Mouse (Mus musculus): Measurements from ENCODE around the gene Ube2cbp. TPM values are rescaled to one million over a fixed set of nuclear protein-coding genes. Genes with fewer than 3 reads are reported as not detected.
A peak's percentile ranks its signal among the peaks of the same experiment; 100 is the strongest.

Gene Ube2cbp
- polyA plus RNA-seq, 1 experiment from 2014 or later: 4.1 TPM

DNA sequence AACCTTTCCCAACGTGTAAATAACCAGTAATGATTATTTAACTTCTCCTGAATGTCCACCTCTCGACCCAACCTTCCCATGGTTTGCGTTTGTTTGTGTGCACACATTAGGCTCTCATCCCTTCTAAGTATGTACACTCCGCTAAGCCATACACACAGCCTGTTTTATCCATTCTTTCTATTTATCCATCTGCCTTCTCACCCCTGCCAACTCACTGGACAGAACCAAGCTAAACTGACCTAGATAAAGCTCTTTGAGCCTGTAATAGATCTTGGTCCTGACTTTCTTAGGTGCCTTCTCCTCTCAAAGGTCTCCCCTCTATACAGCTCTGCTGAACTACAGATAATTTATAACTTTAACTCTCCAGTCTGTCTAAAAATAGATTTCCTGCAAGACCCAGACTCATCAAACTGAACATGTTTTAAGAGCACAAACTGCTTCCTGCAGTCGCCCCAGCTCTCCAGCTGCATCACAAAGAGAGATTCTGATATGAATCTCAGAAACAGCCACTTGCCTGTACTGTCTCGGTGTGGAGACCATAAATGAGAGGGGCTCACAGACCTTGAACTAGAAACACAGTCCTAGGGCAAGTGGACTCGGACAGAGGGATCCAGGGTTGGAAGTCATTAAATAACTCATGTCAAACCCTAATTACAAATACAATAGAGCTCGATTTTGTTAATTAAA lies 71.0 kb downstream of the Ube2cbp start:
- 48% methylated on average over 8 of the region's 8 CpGs for WGBS
- no peaks in the 10 kb centered on the region for H3K36me3 ChIP-seq (ENCODE audit: control insufficient read depth, insufficient read depth)
- peaks cover 8% of the 10 kb centered on the region for H3K4me1 ChIP-seq (ENCODE audit: control insufficient read depth, insufficient read depth, low read length)
- no peak overlapping the region for H3K27ac ChIP-seq (ENCODE audit: low read length)
- H3K4me2 ChIP-seq (ENCODE audit: low read depth, low read length): no peak overlapping the region
- no peak for ATAC-seq (replicated peaks; ENCODE audit: extremely low read depth, insufficient read depth, low FRiP score)
- H3K9me3 ChIP-seq (replicated peaks; ENCODE audit: control insufficient read depth, low read length): no peaks in the 10 kb centered on the region; the same call in 1 of the 2 replicates
- H3K9ac ChIP-seq (ENCODE audit: low read length): no peak overlapping the region
- H3K27me3 ChIP-seq (ENCODE audit: control insufficient read depth, insufficient read depth, low read length): no peaks in the 10 kb centered on the region
- H3K4me3 ChIP-seq (ENCODE audit: low read length): no peak overlapping the region

DNA sequence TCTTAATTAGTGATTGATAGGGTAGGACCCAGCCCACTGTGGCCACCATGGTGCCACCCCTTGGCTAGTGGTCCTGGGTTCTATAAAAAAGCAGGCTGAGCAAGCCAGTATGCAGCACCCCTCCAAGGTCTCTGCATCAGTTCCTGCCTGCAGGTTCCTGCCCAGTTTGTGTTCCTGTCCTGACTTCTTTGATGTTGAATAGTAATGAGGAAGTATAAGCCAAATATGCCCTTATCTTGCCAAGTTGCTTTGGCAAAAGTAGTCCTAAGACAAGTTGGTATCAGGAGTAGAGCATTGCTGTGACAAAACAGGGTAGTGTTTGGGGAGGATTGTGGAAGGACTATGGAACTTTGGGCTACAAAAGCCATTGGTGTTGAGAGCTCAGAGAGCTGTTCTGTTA lies 73.3 kb downstream of the Ube2cbp start:
- Histone ChIP-seq H3K9me3 (replicated peaks; ENCODE audit: control insufficient read depth, low read length) (no peaks in the 10 kb centered on the region; the same call in 1 of the 2 replicates), H3K4me1 (ENCODE audit: control insufficient read depth, insufficient read depth, low read length) (peaks cover 8% of the 10 kb centered on the region), H3K27me3 (ENCODE audit: control insufficient read depth, insufficient read depth, low read length) (no peaks in the 10 kb centered on the region), H3K9ac (ENCODE audit: low read length) (no peak overlapping the region), H3K4me2 (ENCODE audit: low read depth, low read length) (no peak overlapping the region), H3K27ac (ENCODE audit: low read length) (no peak overlapping the region), H3K4me3 (ENCODE audit: low read length) (no peak overlapping the region), H3K36me3 (ENCODE audit: control insufficient read depth, insufficient read depth) (no peaks in the 10 kb centered on the region)
- ATAC-seq (replicated peaks; ENCODE audit: extremely low read depth, insufficient read depth, low FRiP score): no peak

DNA sequence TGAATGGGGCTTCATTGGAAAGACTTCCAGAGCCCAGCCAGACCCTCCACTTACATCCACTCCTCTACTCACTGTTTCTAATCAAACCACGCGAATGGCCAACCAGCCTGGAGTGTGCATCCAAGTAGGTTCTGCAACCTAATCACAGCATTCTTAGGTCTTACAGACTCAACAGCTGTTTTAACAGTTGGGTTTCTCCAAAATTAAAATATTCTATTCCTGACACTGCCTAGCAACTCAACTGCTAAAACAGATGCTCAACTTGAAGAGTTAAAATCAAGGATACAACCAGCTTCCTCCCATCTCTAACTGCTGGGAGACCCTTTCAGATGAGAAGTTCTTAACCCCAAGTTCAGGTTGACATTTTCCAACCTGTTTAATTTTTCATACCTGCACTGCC lies 74.0 kb downstream of the Ube2cbp start:
- peaks cover 8% of the 10 kb centered on the region for H3K4me1 ChIP-seq (ENCODE audit: control insufficient read depth, insufficient read depth, low read length)
- H3K27ac ChIP-seq (ENCODE audit: low read length): no peak overlapping the region
- no peaks in the 10 kb centered on the region; the same call in 1 of the 2 replicates for H3K9me3 ChIP-seq (replicated peaks; ENCODE audit: control insufficient read depth, low read length)
- no peak overlapping the region for H3K9ac ChIP-seq (ENCODE audit: low read length)
- H3K36me3 ChIP-seq (ENCODE audit: control insufficient read depth, insufficient read depth): no peaks in the 10 kb centered on the region
- 76% methylated on average over 2 of the region's 2 CpGs for WGBS
- no peak for ATAC-seq (replicated peaks; ENCODE audit: extremely low read depth, insufficient read depth, low FRiP score)
- H3K27me3 ChIP-seq (ENCODE audit: control insufficient read depth, insufficient read depth, low read length): no peaks in the 10 kb centered on the region
- H3K4me2 ChIP-seq (ENCODE audit: low read depth, low read length): no peak overlapping the region
- H3K4me3 ChIP-seq (ENCODE audit: low read length): no peak overlapping the region

DNA sequence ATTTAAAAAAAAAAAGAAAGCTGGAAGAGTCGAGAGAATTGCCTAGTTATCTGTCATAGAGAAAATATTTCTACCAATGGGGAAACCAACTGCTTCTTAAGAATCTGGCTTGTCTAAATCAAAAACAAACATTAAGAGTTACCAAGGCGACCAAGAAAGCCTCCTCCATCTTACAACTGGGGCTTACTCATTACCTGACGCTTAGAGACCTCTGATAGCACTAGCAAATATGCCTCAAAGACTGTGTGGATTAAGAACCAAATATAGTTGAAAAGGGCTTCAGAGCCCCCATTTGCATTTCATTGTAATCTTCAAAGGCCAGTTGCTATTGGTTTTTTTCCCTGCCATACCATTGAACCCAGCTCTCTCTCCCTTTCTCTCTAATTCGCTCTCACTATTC lies 76.2 kb downstream of the Ube2cbp start:
- no peaks in the 10 kb centered on the region for H3K27me3 ChIP-seq (ENCODE audit: control insufficient read depth, insufficient read depth, low read length)
- no peaks in the 10 kb centered on the region for H3K36me3 ChIP-seq (ENCODE audit: control insufficient read depth, insufficient read depth)
- no peak overlapping the region for H3K9ac ChIP-seq (ENCODE audit: low read length)

DNA sequence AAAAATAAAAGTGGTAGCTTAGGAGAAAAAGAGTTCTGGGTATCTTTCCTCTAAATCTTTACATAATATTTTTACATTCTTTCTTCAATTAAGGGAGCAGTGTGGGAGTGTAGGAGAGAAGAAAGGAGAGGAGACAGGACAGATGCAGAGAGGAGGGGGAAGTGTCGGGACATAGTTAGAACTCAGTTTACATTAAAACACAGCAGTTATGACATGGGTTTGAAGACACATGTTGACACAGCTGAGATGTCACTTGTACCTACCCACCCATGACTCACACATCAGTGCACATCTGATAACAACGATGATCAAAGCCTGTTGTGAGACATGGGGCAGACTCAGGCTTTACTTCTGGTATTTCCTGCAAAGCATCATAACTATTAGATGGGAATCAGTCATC lies 87.8 kb downstream of the Ube2cbp start:
- Histone ChIP-seq H3K4me1 (ENCODE audit: control insufficient read depth, insufficient read depth, low read length) (no peaks in the 10 kb centered on the region), H3K27ac (ENCODE audit: low read length) (no peak overlapping the region), H3K9ac (ENCODE audit: low read length) (no peak overlapping the region), H3K4me2 (ENCODE audit: low read depth, low read length) (no peak overlapping the region), H3K36me3 (ENCODE audit: control insufficient read depth, insufficient read depth) (no peaks in the 10 kb centered on the region), H3K27me3 (ENCODE audit: control insufficient read depth, insufficient read depth, low read length) (no peaks in the 10 kb centered on the region), H3K4me3 (ENCODE audit: low read length) (no peak overlapping the region), H3K9me3 (replicated peaks; ENCODE audit: control insufficient read depth, low read length) (no peaks in the 10 kb centered on the region)
- no peak for ATAC-seq (replicated peaks; ENCODE audit: extremely low read depth, insufficient read depth, low FRiP score)
- 62% methylated on average over 2 of the region's 2 CpGs for WGBS

More for the DNA sequence above, 76.2 kb downstream of the Ube2cbp start:
- ATAC-seq (replicated peaks; ENCODE audit: extremely low read depth, insufficient read depth, low FRiP score): no peak
- WGBS: 58% methylated on average over 4 of the region's 4 CpGs
- Histone ChIP-seq H3K4me2 (ENCODE audit: low read depth, low read length) (no peak overlapping the region), H3K4me3 (ENCODE audit: low read length) (no peak overlapping the region), H3K9me3 (replicated peaks; ENCODE audit: control insufficient read depth, low read length) (no peaks in the 10 kb centered on the region; the same call in 1 of the 2 replicates), H3K27ac (ENCODE audit: low read length) (no peak overlapping the region), H3K4me1 (ENCODE audit: control insufficient read depth, insufficient read depth, low read length) (peaks cover 3% of the 10 kb centered on the region)

DNA sequence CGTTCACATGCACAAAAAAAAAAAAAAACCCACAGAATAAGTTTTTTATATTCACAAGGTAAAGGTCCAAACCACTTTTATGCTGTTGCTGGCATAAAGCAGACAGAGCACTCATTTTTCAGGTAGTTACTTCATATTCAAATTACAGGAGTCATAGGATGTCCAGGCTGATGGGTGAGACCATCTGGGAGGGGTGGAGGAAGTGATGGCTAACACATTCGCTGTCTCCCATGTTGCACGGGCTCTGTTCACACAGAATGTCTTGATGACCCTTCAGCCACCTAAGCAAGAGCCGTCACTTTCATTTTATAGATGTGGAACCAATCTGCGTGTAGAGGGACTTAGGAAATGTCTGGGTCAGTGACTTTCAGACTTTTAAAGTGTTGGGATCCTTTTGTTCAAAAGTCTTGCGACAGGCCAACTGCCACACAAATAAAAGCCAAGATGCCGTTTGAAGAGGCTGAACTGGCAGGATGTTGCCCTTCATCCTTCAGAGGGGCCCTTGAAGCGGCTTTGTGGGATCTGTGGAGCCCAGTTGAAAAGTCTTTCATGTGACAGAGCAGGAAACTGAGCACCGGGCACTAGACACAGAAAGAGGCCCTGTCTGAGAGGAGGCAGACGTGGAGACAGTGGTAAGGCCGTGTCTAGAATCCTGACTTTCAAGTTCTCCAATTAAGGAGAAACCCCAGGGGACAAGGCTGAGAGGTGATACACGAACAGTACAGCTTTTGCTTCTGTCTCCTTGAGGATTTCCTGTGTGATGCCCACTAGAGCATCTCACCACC lies 91.8 kb downstream of the Ube2cbp start:
- Histone ChIP-seq H3K27ac (ENCODE audit: low read length) (no peak overlapping the region), H3K9me3 (replicated peaks; ENCODE audit: control insufficient read depth, low read length) (no peaks in the 10 kb centered on the region), H3K27me3 (ENCODE audit: control insufficient read depth, insufficient read depth, low read length) (no peaks in the 10 kb centered on the region), H3K4me1 (ENCODE audit: control insufficient read depth, insufficient read depth, low read length) (no peaks in the 10 kb centered on the region), H3K36me3 (ENCODE audit: control insufficient read depth, insufficient read depth) (no peaks in the 10 kb centered on the region), H3K4me3 (ENCODE audit: low read length) (no peak overlapping the region), H3K9ac (ENCODE audit: low read length) (no peak overlapping the region), H3K4me2 (ENCODE audit: low read depth, low read length) (no peak overlapping the region)
- ATAC-seq (replicated peaks; ENCODE audit: extremely low read depth, insufficient read depth, low FRiP score): 0 out of 2 replicates have a peak, but pooled peaks have one; percentile 37
- 62% methylated on average over 12 of the region's 12 CpGs for WGBS

DNA sequence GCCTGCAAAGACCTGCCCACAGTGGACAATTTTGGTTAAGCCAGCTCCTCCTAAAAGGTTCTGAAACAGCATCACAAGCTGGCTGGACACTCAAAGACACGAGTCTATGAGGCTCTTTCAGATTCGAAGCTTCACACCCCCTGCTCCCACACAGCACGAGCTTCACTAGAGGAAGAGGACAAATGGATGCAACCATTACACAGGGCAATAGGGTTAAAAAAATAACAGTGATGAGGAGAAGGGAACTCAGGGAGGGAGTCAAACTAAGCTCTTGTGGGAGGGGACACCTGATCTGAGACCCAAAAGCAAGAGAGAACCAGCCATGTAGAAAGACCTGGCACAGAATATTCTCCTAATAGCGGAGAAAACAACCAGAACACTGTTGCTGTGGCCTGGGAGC lies 95.5 kb downstream of the Ube2cbp start:
- Histone ChIP-seq H3K27ac (ENCODE audit: low read length) (no peak overlapping the region), H3K4me2 (ENCODE audit: low read depth, low read length) (no peak overlapping the region), H3K9ac (ENCODE audit: low read length) (no peak overlapping the region), H3K36me3 (ENCODE audit: control insufficient read depth, insufficient read depth) (no peaks in the 10 kb centered on the region), H3K4me3 (ENCODE audit: low read length) (no peak overlapping the region), H3K9me3 (replicated peaks; ENCODE audit: control insufficient read depth, low read length) (no peaks in the 10 kb centered on the region), H3K27me3 (ENCODE audit: control insufficient read depth, insufficient read depth, low read length) (no peaks in the 10 kb centered on the region), H3K4me1 (ENCODE audit: control insufficient read depth, insufficient read depth, low read length) (no peaks in the 10 kb centered on the region)
- 83% methylated on average over 4 of the region's 4 CpGs for WGBS
- ATAC-seq (replicated peaks; ENCODE audit: extremely low read depth, insufficient read depth, low FRiP score): no peak

DNA sequence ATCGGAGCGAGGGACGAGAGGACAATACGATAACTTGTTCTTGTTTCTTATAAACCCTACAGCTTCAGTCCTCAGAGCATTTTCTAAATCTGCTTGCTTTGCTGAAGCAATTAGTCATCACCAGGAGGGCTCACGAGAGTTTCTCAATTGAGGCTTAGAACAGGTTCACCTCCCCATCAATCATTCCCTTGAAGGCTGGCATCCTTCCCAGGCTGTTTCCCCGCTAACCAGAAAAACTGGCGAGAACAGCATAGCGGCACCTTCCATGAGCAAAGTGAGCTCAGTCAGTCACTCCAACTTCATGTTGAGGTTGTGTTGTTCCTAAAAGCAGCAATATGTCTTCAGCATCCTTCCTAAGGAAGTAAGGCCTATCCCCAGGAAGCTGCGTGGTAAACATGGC lies 104.2 kb downstream of the Ube2cbp start:
- ATAC-seq (replicated peaks; ENCODE audit: extremely low read depth, insufficient read depth, low FRiP score): no peak
- H3K4me2 ChIP-seq (ENCODE audit: low read depth, low read length): no peak overlapping the region
- 58% methylated on average over 9 of the region's 9 CpGs for WGBS

DNA sequence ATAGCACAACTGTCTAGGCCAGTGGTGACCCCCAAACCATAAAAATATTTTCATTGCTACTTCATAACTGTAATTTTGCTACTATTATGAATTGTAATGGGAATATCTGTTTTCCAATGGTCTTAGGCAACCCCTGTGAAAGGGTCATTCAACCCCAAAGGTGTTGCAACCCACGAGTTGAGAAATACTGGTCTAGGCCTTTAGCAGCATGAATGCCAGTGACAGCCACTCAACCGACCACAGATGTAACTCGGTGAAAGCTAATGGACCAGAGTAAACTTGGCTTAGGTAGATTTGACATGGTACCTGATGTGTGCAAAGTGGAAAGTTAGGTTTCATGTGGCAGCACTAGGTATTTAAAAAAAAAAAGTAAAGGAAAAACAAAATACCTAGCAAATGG lies 108.9 kb downstream of the Ube2cbp start:
- H3K4me2 ChIP-seq (ENCODE audit: low read depth, low read length): no peak overlapping the region
- H3K4me1 ChIP-seq (ENCODE audit: control insufficient read depth, insufficient read depth, low read length): 0 out of 2 replicates have a peak, but pooled peaks cover 4% of the 10 kb centered on the region
- H3K36me3 ChIP-seq (ENCODE audit: control insufficient read depth, insufficient read depth): no peaks in the 10 kb centered on the region
- ATAC-seq (replicated peaks; ENCODE audit: extremely low read depth, insufficient read depth, low FRiP score): no peak
- H3K9ac ChIP-seq (ENCODE audit: low read length): no peak overlapping the region
- no peak overlapping the region for H3K27ac ChIP-seq (ENCODE audit: low read length)
- no peaks in the 10 kb centered on the region for H3K27me3 ChIP-seq (ENCODE audit: control insufficient read depth, insufficient read depth, low read length)
- H3K9me3 ChIP-seq (replicated peaks; ENCODE audit: control insufficient read depth, low read length): no peaks in the 10 kb centered on the region
- 77% methylated on average over 3 of the region's 3 CpGs for WGBS
- H3K4me3 ChIP-seq (ENCODE audit: low read length): no peak overlapping the region

More for the DNA sequence above, 104.2 kb downstream of the Ube2cbp start:
- Histone ChIP-seq H3K36me3 (ENCODE audit: control insufficient read depth, insufficient read depth) (no peaks in the 10 kb centered on the region), H3K27ac (ENCODE audit: low read length) (no peak overlapping the region), H3K4me3 (ENCODE audit: low read length) (no peak overlapping the region), H3K9ac (ENCODE audit: low read length) (no peak overlapping the region), H3K9me3 (replicated peaks; ENCODE audit: control insufficient read depth, low read length) (no peaks in the 10 kb centered on the region), H3K4me1 (ENCODE audit: control insufficient read depth, insufficient read depth, low read length) (0 out of 2 replicates have a peak, but pooled peaks cover 4% of the 10 kb centered on the region), H3K27me3 (ENCODE audit: control insufficient read depth, insufficient read depth, low read length) (no peaks in the 10 kb centered on the region)

All from heart, embryonic 16.5 days (tissue).